Mouse (Mus musculus): ENCODE measurements around the gene Adam17. TPM values are rescaled to one million over a fixed set of nuclear protein-coding genes. Genes with fewer than 3 reads are reported as not detected.

Adam17 gene
- polyA plus RNA-seq, 1 experiment from 2014 or later = 39.8 TPM

- peak overlapping the region; percentile 86 for H3K4me3 ChIP-seq (ENCODE audit: low read depth, low read length)
- peak; percentile 26 for DNase-seq (ENCODE audit: low spot score)
- peak overlapping the region; percentile 88 for H3K9ac ChIP-seq (ENCODE audit: low read depth, low read length)
- peaks cover 18% of the 10 kb centered on the region for H3K36me3 ChIP-seq (ENCODE audit: control insufficient read depth, insufficient read depth, low read length)
- peak overlapping the region; percentile 92 for H3K27ac ChIP-seq (replicated peaks; ENCODE audit: low read depth, low read length)
- no peaks in the 10 kb centered on the region for H3K27me3 ChIP-seq (replicated peaks; ENCODE audit: control insufficient read depth, insufficient read depth, low read length)
- 32% methylated on average over 18 of the region's 18 CpGs for WGBS
- H3K4me1 ChIP-seq (ENCODE audit: control insufficient read depth, insufficient read depth, low read length) = 0 out of 2 replicates have a peak, but pooled peaks cover 3% of the 10 kb centered on the region
- H3K9me3 ChIP-seq (ENCODE audit: control insufficient read depth, low read length) = no peaks in the 10 kb centered on the region
- H3K4me2 ChIP-seq (ENCODE audit: low read depth, low read length) = peak overlapping the region; percentile 55
- no peak for ATAC-seq (ENCODE audit: low read depth)
Observed at GRCm38 (mm10) chr12:21286712-21287650, 86.5 kb downstream of the Adam17 start.

GRCm38 (mm10) chr12:21286243-21286622 is 87.2 kb downstream of the Adam17 start, which contains the start of gene Itgb1bp1:
Itgb1bp1 (minus strand) TSS chr12:21286284.
- no peaks in the 10 kb centered on the region for H3K27me3 ChIP-seq (replicated peaks; ENCODE audit: control insufficient read depth, insufficient read depth, low read length)

GRCm38 (mm10) chr12:21285508-21286242 is 87.8 kb downstream of the Adam17 start:
- Histone ChIP-seq H3K4me2 (ENCODE audit: low read depth, low read length) (peak overlapping the region; percentile 59), H3K9ac (ENCODE audit: low read depth, low read length) (peak overlapping the region; percentile 75), H3K36me3 (ENCODE audit: control insufficient read depth, insufficient read depth, low read length) (peaks cover 6% of the 10 kb centered on the region; the same call in 1 of the 2 replicates), H3K9me3 (ENCODE audit: control insufficient read depth, low read length) (no peaks in the 10 kb centered on the region), H3K27me3 (replicated peaks; ENCODE audit: control insufficient read depth, insufficient read depth, low read length) (no peaks in the 10 kb centered on the region), H3K4me3 (ENCODE audit: low read depth, low read length) (peak overlapping the region; percentile 86), H3K4me1 (ENCODE audit: control insufficient read depth, insufficient read depth, low read length) (0 out of 2 replicates have a peak, but pooled peaks cover 3% of the 10 kb centered on the region), H3K27ac (replicated peaks; ENCODE audit: low read depth, low read length) (peak overlapping the region; percentile 72)
- under 1% methylated on average over 32 of the region's 47 CpGs for WGBS
- DNase-seq (ENCODE audit: low spot score) (peak; percentile 73), ATAC-seq (ENCODE audit: low read depth) (peak; percentile 86)

More at GRCm38 (mm10) chr12:21286243-21286622, 87.2 kb downstream of the Adam17 start, which contains the start of gene Itgb1bp1:
- DNase-seq (ENCODE audit: low spot score) (peak; percentile 99), ATAC-seq (ENCODE audit: low read depth) (peak; percentile 97)
- 1% methylated on average over 28 of the region's 28 CpGs for WGBS
- Histone ChIP-seq H3K9ac (ENCODE audit: low read depth, low read length) (peak within 1 kb of the TSS; percentile 88), H3K4me1 (ENCODE audit: control insufficient read depth, insufficient read depth, low read length) (0 out of 2 replicates have a peak, but pooled peaks cover 3% of the 10 kb centered on the region), H3K36me3 (ENCODE audit: control insufficient read depth, insufficient read depth, low read length) (peaks cover 11% of the 10 kb centered on the region), H3K4me3 (ENCODE audit: low read depth, low read length) (peak within 1 kb of the TSS; percentile 86), H3K9me3 (ENCODE audit: control insufficient read depth, low read length) (no peaks in the 10 kb centered on the region), H3K4me2 (ENCODE audit: low read depth, low read length) (peak within 1 kb of the TSS; percentile 59), H3K27ac (replicated peaks; ENCODE audit: low read depth, low read length) (peak within 1 kb of the TSS; percentile 92)

GRCm38 (mm10) chr12:21284761-21285441 is 88.5 kb downstream of the Adam17 start, which contains the start of gene Cpsf3:
Cpsf3 (plus strand) TSS chr12:21285391.
- Histone ChIP-seq H3K9ac (ENCODE audit: low read depth, low read length) (peak within 1 kb of the TSS; percentile 88), H3K4me3 (ENCODE audit: low read depth, low read length) (peak within 1 kb of the TSS; percentile 86), H3K4me2 (ENCODE audit: low read depth, low read length) (peak within 1 kb of the TSS; percentile 59), H3K9me3 (ENCODE audit: control insufficient read depth, low read length) (no peaks in the 10 kb centered on the region), H3K27ac (replicated peaks; ENCODE audit: low read depth, low read length) (peak within 1 kb of the TSS; percentile 92), H3K27me3 (replicated peaks; ENCODE audit: control insufficient read depth, insufficient read depth, low read length) (no peaks in the 10 kb centered on the region), H3K4me1 (ENCODE audit: control insufficient read depth, insufficient read depth, low read length) (0 out of 2 replicates have a peak, but pooled peaks cover 3% of the 10 kb centered on the region), H3K36me3 (ENCODE audit: control insufficient read depth, insufficient read depth, low read length) (no peaks in the 10 kb centered on the region)
- 57% methylated on average over 11 of the region's 11 CpGs for WGBS
- DNase-seq (ENCODE audit: low spot score) (no peak), ATAC-seq (ENCODE audit: low read depth) (no peak)

- no peak overlapping the region for H3K4me3 ChIP-seq (ENCODE audit: low read depth, low read length)
- 65% methylated on average over 1 of the region's 1 CpGs for WGBS
Observed at GRCm38 (mm10) chr12:21277352-21277864, 96.0 kb downstream of the Adam17 start.

GRCm38 (mm10) chr12:21274446-21274845 is 99.0 kb downstream of the Adam17 start:
- Histone ChIP-seq H3K4me2 (ENCODE audit: low read depth, low read length) (no peak overlapping the region), H3K27ac (replicated peaks; ENCODE audit: low read depth, low read length) (no peak overlapping the region), H3K27me3 (replicated peaks; ENCODE audit: control insufficient read depth, insufficient read depth, low read length) (no peaks in the 10 kb centered on the region), H3K4me1 (ENCODE audit: control insufficient read depth, insufficient read depth, low read length) (no peaks in the 10 kb centered on the region), H3K9ac (ENCODE audit: low read depth, low read length) (no peak overlapping the region), H3K36me3 (ENCODE audit: control insufficient read depth, insufficient read depth, low read length) (peaks cover 44% of the 10 kb centered on the region), H3K9me3 (ENCODE audit: control insufficient read depth, low read length) (no peaks in the 10 kb centered on the region), H3K4me3 (ENCODE audit: low read depth, low read length) (no peak overlapping the region)
- 81% methylated on average over 7 of the region's 7 CpGs for WGBS
- no peak for ATAC-seq (ENCODE audit: low read depth)
- DNase-seq (ENCODE audit: low spot score) = no peak

More at GRCm38 (mm10) chr12:21277352-21277864, 96.0 kb downstream of the Adam17 start:
- DNase-seq (ENCODE audit: low spot score) (no peak), ATAC-seq (ENCODE audit: low read depth) (no peak)
- Histone ChIP-seq H3K9me3 (ENCODE audit: control insufficient read depth, low read length) (no peaks in the 10 kb centered on the region), H3K36me3 (ENCODE audit: control insufficient read depth, insufficient read depth, low read length) (peaks cover 15% of the 10 kb centered on the region; the same call in 1 of the 2 replicates), H3K4me2 (ENCODE audit: low read depth, low read length) (no peak overlapping the region), H3K9ac (ENCODE audit: low read depth, low read length) (no peak overlapping the region), H3K4me1 (ENCODE audit: control insufficient read depth, insufficient read depth, low read length) (no peaks in the 10 kb centered on the region), H3K27ac (replicated peaks; ENCODE audit: low read depth, low read length) (no peak overlapping the region), H3K27me3 (replicated peaks; ENCODE audit: control insufficient read depth, insufficient read depth, low read length) (no peaks in the 10 kb centered on the region)

All from embryonic facial prominence, embryonic 14.5 days (tissue).